Mouse (Mus musculus) heart, embryonic 12.5 days (tissue): ENCODE results near the gene Galnt6. TPM values are rescaled to one million over a fixed set of nuclear protein-coding genes. Genes with fewer than 3 reads are reported as not detected.

Source experiments
- ATAC-seq: fragments of 200-750 bp; cut with Nextera tagmentation; 2 replicates; pipeline ENCODE4 v1.8.0; 2017; ENCODE audit warnings: moderate TSS enrichment, moderate library complexity; ENCODE audit not compliant: insufficient number of reproducible peaks, low FRiP score
- H3K27ac ChIP-seq: fragments of 300-500 bp; sonication (generic); 2 replicates; pipeline ENCODE4 v1.5.1; 2016; ENCODE audit warnings: mild to moderate bottlenecking, moderate library complexity; ENCODE audit not compliant: poor library complexity, severe bottlenecking
- H3K27me3 ChIP-seq: fragments of 300-500 bp; sonication (generic); replicated peaks from 2 replicates; pipeline ENCODE4 v1.6.1; 2016; ENCODE audit warnings: mild to moderate bottlenecking, moderate library complexity
- H3K36me3 ChIP-seq: fragments of 300-500 bp; sonication (generic); 2 replicates; pipeline ENCODE4 v1.6.1; 2016; ENCODE audit warnings: mild to moderate bottlenecking, moderate library complexity
- H3K4me1 ChIP-seq: fragments of 300-500 bp; sonication (generic); replicated peaks from 2 replicates; pipeline ENCODE4 v1.6.1; 2016; ENCODE audit warnings: mild to moderate bottlenecking
- H3K4me2 ChIP-seq: fragments of 300-500 bp; sonication (generic); 2 replicates; pipeline ENCODE4 v1.6.1; 2016; ENCODE audit warnings: mild to moderate bottlenecking, moderate library complexity
- H3K4me3 ChIP-seq: fragments of 300-500 bp; sonication (generic); 2 replicates; pipeline ENCODE4 v1.5.1; 2016; ENCODE audit warnings: mild to moderate bottlenecking
- H3K9ac ChIP-seq: fragments of 300-500 bp; sonication (generic); 2 replicates; pipeline ENCODE4 v1.6.1; 2016; ENCODE audit warnings: mild to moderate bottlenecking, moderate library complexity
- H3K9me3 ChIP-seq: fragments of 300-500 bp; sonication (generic); replicated peaks from 2 replicates; pipeline ENCODE4 v1.6.1; 2016; ENCODE audit warnings: mild to moderate bottlenecking, moderate library complexity
- WGBS: fragments of 180-500 bp; shearing (Covaris S2); methylation state at CpG from one replicate; pipeline ENCODE4 v1.1.7; 2016; 5-methylcytosine and 5-hydroxymethylcytosine counted together
- polyA plus RNA-seq: library from polyadenylated mRNA; unstranded; fragments of >200 nt; fragmentation: Nextera tagmentation; extraction: Ambion mirVana; gene quantifications from 2 replicates; pipeline ENCODE4 v1.2.1, GENCODE M21; 2016

Gene Galnt6
- polyA plus RNA-seq, 1 experiment from 2014 or later, result 0.14 TPM

DNA sequence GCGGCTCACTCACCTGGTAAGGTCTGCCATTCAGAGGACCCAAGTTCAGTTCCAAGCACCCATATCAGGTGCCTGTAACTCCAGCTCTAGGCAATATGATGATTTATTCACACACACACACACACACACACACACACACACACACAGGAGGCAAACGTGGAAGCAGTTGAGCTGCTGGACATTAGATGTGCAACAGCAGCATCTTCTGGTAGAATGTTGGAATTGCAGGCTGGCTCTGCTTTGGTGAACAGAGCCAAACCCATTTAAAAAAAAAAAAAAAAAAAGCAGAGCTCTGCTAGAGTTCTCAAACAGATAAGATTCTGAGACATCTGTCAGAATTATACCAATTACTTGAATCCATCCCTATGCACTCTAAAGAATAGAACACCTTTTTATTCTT is 46.1 kb downstream of the Galnt6 start:
- Histone ChIP-seq H3K36me3 (no peaks in the 10 kb centered on the region), H3K4me3 (no peak overlapping the region), H3K9ac (no peak overlapping the region), H3K27ac (no peak overlapping the region), H3K27me3 (peaks cover 18% of the 10 kb centered on the region), H3K4me2 (no peak overlapping the region), H3K4me1 (peaks cover 23% of the 10 kb centered on the region), H3K9me3 (no peaks in the 10 kb centered on the region)
- ATAC-seq, result no peak
- WGBS, result 47% methylated on average over 2 of the region's 2 CpGs

DNA sequence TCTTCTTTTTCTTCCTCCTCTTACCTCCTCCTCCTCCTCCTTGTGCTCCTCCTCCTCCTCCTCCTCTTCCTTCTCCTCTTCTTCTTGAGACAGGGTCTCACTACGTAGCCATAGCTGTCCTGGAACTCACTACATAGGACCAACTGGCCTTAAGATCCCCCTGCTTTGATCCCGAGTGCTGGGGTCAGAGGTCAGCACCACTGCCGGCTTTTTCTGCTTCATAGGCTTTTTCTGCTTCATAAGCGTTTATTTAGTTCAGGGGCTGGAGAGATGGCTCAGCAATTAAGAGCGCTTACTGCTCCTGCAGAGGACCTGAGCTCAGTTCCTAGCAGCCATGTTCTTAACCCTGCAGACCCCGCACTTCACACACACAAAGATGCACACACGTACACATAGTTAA is 47.4 kb downstream of the Galnt6 start:
- H3K4me3 ChIP-seq, result no peak overlapping the region
- H3K4me1 ChIP-seq, result peaks cover 12% of the 10 kb centered on the region
- H3K36me3 ChIP-seq, result no peaks in the 10 kb centered on the region
- H3K9me3 ChIP-seq, result no peaks in the 10 kb centered on the region
- no peak overlapping the region for H3K27ac ChIP-seq
- WGBS, result 47% methylated on average over 7 of the region's 7 CpGs
- no peak for ATAC-seq
- H3K9ac ChIP-seq, result no peak overlapping the region
- H3K27me3 ChIP-seq, result peaks cover 18% of the 10 kb centered on the region
- no peak overlapping the region for H3K4me2 ChIP-seq

GRCm38 (mm10) chr15:100680381-100680780 is 48.8 kb downstream of the Galnt6 start:
- Histone ChIP-seq H3K9me3 (no peaks in the 10 kb centered on the region), H3K27me3 (peaks cover 13% of the 10 kb centered on the region), H3K36me3 (no peaks in the 10 kb centered on the region), H3K9ac (no peak overlapping the region), H3K4me3 (no peak overlapping the region), H3K4me2 (no peak overlapping the region), H3K27ac (no peak overlapping the region), H3K4me1 (peaks cover 16% of the 10 kb centered on the region; the same call in 1 of the 2 replicates)
- no peak for ATAC-seq
- 35% methylated on average over 3 of the region's 3 CpGs for WGBS

GRCm38 (mm10) chr15:100679005-100679404 is 50.2 kb downstream of the Galnt6 start:
- ATAC-seq, result no peak
- Histone ChIP-seq H3K9me3 (no peaks in the 10 kb centered on the region), H3K36me3 (no peaks in the 10 kb centered on the region), H3K27me3 (no peaks in the 10 kb centered on the region), H3K4me1 (peaks cover 20% of the 10 kb centered on the region; the same call in 1 of the 2 replicates), H3K4me2 (no peak overlapping the region), H3K4me3 (no peak overlapping the region), H3K27ac (no peak overlapping the region), H3K9ac (no peak overlapping the region)
- 89% methylated on average over 14 of the region's 14 CpGs for WGBS

GRCm38 (mm10) chr15:100678581-100678980 is 50.6 kb downstream of the Galnt6 start:
- Histone ChIP-seq H3K4me3 (no peak overlapping the region), H3K36me3 (no peaks in the 10 kb centered on the region), H3K27ac (no peak overlapping the region), H3K4me2 (no peak overlapping the region), H3K9ac (no peak overlapping the region), H3K9me3 (no peaks in the 10 kb centered on the region), H3K4me1 (peaks cover 25% of the 10 kb centered on the region), H3K27me3 (no peaks in the 10 kb centered on the region)
- ATAC-seq, result no peak
- WGBS, result 77% methylated on average over 12 of the region's 12 CpGs

DNA sequence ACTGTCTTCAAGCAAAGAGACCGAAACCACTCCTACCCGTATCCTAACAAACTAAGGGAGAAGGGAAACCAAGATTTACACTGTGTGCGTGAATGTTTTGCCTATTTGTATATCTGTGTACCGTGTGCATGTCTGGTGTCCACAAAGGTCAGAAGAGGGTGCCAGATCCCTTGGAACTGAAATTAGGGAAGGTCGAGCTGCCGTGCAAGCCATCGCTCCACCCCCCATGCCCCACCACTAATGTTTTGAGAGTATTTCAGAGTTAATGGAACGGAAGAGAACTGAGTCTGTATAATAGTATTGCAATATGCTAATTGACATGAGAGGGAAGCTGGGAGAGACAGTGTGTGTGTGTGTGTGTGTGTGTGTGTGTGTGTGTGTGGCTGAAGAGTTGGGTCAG is 51.5 kb downstream of the Galnt6 start:
- H3K9me3 ChIP-seq, result no peaks in the 10 kb centered on the region
- no peak overlapping the region for H3K4me3 ChIP-seq
- WGBS, result 86% methylated on average over 8 of the region's 8 CpGs
- H3K9ac ChIP-seq, result no peak overlapping the region
- no peak overlapping the region for H3K4me2 ChIP-seq
- no peak for ATAC-seq
- no peak overlapping the region for H3K27ac ChIP-seq
- no peaks in the 10 kb centered on the region for H3K27me3 ChIP-seq
- peaks cover 27% of the 10 kb centered on the region for H3K4me1 ChIP-seq
- no peaks in the 10 kb centered on the region for H3K36me3 ChIP-seq

- Histone ChIP-seq H3K9me3 (no peaks in the 10 kb centered on the region), H3K36me3 (no peaks in the 10 kb centered on the region), H3K27me3 (no peaks in the 10 kb centered on the region), H3K9ac (no peak overlapping the region), H3K4me2 (no peak overlapping the region), H3K4me1 (peaks cover 27% of the 10 kb centered on the region), H3K4me3 (no peak overlapping the region), H3K27ac (no peak overlapping the region)
- 79% methylated on average over 1 of the region's 1 CpGs for WGBS
- ATAC-seq, result no peak
These were observed 52.7 kb downstream of the Galnt6 start for GRCm38 (mm10) chr15:100676521-100676920.

GRCm38 (mm10) chr15:100675486-100675885 is 53.7 kb downstream of the Galnt6 start:
- WGBS, result 42% methylated on average over 3 of the region's 3 CpGs
- H3K27ac ChIP-seq, result no peak overlapping the region

DNA sequence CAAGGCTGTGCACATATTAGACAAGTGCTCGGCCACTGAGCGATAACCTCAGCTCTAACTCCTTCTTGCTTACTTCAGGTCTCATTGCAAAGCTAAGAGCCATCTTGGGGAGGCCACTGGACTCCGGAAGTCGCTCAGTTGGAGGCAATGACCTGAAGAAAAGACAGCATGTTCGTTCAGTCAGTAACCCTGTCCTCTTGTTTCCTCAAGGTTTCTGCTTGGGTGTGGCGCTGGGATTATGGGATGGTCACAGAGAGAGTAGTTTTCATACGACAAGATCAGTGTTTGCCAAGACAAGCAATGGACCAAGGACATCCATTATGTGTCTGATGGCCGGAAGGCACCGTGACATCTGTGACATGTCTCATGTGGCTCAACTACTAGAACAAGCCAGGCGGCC is 54.6 kb downstream of the Galnt6 start:
- H3K4me1 ChIP-seq, result peaks cover 27% of the 10 kb centered on the region
- H3K9me3 ChIP-seq, result no peaks in the 10 kb centered on the region
- ATAC-seq, result no peak
- no peak overlapping the region for H3K4me2 ChIP-seq
- WGBS, result 78% methylated on average over 10 of the region's 10 CpGs
- peak overlapping the region; percentile 75 for H3K27ac ChIP-seq
- no peaks in the 10 kb centered on the region for H3K36me3 ChIP-seq
- H3K27me3 ChIP-seq, result no peaks in the 10 kb centered on the region
- H3K9ac ChIP-seq, result no peak overlapping the region
- no peak overlapping the region for H3K4me3 ChIP-seq

More at GRCm38 (mm10) chr15:100675486-100675885, 53.7 kb downstream of the Galnt6 start:
- Histone ChIP-seq H3K4me3 (no peak overlapping the region), H3K9ac (no peak overlapping the region), H3K4me2 (no peak overlapping the region), H3K27me3 (no peaks in the 10 kb centered on the region), H3K4me1 (peaks cover 27% of the 10 kb centered on the region), H3K9me3 (no peaks in the 10 kb centered on the region), H3K36me3 (no peaks in the 10 kb centered on the region)
- ATAC-seq, result no peak

- Histone ChIP-seq H3K27ac (peak overlapping the region; percentile 75), H3K4me2 (peak overlapping the region; percentile 6), H3K36me3 (no peaks in the 10 kb centered on the region), H3K4me1 (peaks cover 27% of the 10 kb centered on the region), H3K4me3 (no peak overlapping the region), H3K27me3 (no peaks in the 10 kb centered on the region), H3K9ac (no peak overlapping the region), H3K9me3 (no peaks in the 10 kb centered on the region)
- WGBS, result 20% methylated on average over 12 of the region's 12 CpGs
- peak; percentile 67; the same call in 1 of the 2 replicates for ATAC-seq
These were observed 55.4 kb downstream of the Galnt6 start for GRCm38 (mm10) chr15:100673585-100674391.

DNA sequence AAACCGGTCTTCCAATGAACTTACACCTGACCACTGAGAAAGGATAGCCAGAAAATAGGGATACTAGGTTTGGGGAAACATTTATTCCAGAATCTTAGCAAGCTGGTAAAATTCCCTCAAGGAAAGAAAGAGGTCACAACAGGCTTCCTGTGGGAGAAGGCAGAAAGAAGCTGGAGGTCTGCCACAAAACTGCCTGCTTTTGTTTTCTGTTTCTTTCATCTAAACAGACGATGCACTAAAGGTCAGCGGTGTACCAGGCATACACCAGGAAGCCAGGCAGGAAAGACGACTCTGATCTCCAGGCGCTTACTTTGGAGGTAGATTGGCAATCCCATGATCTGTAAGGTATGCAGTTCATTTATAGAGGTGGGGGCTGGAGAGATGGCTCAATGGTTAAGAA is 58.3 kb downstream of the Galnt6 start:
- H3K27me3 ChIP-seq, result no peaks in the 10 kb centered on the region
- no peaks in the 10 kb centered on the region for H3K36me3 ChIP-seq
- no peaks in the 10 kb centered on the region for H3K9me3 ChIP-seq
- no peak overlapping the region for H3K4me3 ChIP-seq
- no peak overlapping the region for H3K27ac ChIP-seq
- peaks cover 49% of the 10 kb centered on the region for H3K4me1 ChIP-seq
- WGBS, result 82% methylated on average over 5 of the region's 5 CpGs
- ATAC-seq, result no peak
- H3K9ac ChIP-seq, result no peak overlapping the region
- no peak overlapping the region for H3K4me2 ChIP-seq

DNA sequence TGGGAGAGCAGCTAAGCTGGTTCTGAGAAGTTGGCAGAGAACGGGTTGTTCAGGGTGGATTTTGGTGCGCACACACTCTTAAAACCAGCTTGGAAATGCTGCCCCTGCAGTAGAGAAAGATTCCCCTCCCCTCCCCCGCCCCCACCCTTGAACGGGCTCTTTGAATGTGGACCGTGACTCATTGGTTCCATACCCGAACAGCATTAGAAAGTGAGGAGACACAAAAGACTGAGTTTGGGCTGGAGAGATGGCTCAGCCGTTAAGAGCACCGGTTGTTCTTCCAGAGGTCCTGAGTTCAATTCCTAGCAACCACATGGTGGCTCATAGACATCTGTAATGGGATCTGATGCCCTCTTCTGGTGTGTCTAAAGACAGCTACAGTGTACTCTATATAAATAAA is 59.2 kb downstream of the Galnt6 start:
- Histone ChIP-seq H3K27ac (no peak overlapping the region), H3K9ac (no peak overlapping the region), H3K4me3 (no peak overlapping the region), H3K9me3 (no peaks in the 10 kb centered on the region), H3K4me2 (no peak overlapping the region), H3K4me1 (peaks cover 45% of the 10 kb centered on the region), H3K27me3 (no peaks in the 10 kb centered on the region), H3K36me3 (no peaks in the 10 kb centered on the region)
- ATAC-seq, result no peak
- 80% methylated on average over 8 of the region's 8 CpGs for WGBS
